Mouse (Mus musculus): ENCODE measurements at regions not wholly inside any gene's neighbourhood (a gene's known extent, or its start where the extent isn't known, plus 50 kb on each side); places are given as distances from the start of the nearest gene placed in this dataset.
A peak's percentile ranks its signal among the peaks of the same experiment; 100 is the strongest.

DNA sequence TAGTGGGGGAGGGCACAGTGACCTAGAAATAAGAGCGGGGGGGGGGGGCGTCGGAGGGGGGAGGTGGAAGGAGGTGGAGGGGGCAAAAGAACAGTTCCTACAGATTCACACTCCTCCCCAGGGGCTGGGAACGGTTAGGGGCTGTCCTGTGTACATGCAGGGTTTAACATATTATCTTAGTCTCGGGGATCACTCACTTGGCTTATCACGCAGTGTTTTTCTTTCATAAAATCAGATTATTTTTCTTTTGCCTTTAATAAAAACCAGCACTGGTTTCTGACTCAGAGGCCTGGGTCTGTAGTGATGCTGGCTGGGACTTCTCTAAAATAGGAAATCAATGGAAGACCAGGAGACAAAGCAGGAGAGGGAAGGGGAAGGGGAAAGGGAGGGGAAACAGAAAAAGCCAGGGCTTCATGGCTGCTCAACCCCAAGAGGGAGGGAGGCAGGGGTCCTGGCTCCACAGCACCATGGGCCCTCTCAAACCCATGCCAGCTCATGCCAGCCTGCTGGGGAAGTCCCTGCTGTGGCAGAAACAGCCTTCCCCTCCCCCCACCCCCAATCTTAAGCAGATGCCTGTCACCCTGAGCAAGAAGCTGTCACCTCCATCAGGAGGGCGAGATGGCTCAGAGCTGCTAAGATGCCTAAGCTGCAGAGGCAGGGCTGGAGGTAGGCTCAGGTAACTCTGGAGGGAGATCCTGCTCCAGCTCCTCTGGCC is 108.3 kb upstream of the Syt13 start:
- no peak for DNase-seq

DNA sequence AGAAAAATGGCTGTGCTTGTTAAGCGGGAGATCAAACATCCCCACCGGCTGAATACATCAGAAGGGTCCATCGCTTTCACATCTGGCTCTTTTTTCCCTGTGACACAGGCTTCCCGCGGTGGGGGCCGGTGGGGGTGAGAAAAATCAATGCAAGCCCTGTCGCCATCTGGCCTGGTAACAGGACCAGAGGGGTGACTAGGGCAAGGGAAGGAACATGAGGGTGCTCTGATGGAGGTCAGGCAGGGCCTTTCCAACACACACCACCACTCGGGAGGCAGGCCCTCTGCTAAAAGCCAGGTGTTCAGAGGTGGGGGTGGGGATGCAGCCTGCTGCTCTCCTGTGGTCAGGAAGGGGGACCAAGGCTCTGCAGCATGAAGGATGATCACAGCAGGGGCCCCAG is 107.5 kb upstream of the Syt13 start:
- DNase-seq: no peak

DNA sequence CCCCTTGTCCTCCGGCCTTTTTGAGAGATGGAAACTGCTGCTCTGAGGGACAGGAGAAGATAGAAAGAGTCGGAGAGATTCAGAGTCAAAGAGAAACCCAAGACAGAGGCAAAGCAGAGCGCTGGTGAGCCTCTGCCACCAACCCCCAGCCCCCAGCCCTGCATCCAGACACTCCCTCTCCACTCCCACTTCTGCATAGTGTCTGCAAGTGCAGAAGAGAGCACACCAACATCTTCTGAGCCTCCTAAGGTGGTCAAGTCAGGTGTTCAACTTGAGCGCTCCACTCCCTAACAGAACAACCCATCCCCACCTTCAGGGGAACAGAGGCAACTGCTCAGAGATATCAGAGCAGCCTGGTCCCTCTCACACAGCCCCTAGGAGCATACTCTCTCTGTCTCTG is 106.8 kb upstream of the Syt13 start:
- no peak for DNase-seq

DNA sequence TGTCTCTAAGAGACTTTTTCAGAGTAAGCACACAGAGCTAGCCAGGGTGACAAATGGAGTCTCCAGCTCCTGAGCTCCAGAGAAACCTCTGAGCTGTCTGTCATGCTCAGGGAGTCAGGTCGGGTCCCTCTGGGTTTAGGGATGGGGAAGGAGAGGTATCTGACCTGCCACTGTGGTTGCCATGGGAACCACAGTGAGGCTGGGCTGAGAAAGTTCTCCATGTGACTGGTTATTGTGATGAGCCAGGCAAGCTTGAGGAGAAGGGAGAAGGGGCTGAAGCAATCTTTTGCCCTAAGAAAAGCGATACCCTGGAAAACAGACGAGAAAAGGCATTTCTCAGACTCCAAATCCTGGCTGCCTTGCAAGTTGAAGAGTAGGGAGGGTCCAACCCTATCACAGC is 105.7 kb upstream of the Syt13 start:
- no peak for DNase-seq

DNA sequence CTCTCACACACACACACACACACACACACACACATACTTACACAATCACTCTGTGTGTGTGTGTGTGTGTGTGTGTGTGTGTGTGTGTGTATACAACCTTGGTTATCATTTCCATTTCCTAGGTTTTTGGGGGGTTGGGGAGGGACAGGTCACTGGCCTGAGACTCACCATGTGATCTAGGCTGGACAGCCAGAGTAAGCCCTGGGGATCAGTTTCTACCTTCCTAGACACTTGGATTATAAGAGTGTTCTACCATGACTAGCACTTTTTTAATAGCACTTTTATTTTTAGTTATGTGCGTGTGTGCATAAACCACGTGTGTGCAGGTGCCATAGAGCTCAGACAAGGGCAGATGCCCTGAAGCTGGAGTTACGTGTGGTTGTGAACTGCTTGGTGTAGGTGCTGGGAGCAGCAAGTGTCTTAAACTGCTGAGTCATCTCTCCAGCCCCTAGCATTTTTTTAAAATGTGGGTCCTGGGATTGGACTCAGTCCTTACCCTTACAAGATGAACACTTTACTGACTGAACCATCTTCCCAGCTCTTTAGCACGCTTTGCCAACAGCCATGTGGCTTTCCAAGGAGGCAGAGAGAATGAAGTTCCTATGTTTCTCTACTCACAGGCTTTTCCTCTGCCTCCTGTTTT is 105.1 kb upstream of the Syt13 start:
- DNase-seq: no peak

DNA sequence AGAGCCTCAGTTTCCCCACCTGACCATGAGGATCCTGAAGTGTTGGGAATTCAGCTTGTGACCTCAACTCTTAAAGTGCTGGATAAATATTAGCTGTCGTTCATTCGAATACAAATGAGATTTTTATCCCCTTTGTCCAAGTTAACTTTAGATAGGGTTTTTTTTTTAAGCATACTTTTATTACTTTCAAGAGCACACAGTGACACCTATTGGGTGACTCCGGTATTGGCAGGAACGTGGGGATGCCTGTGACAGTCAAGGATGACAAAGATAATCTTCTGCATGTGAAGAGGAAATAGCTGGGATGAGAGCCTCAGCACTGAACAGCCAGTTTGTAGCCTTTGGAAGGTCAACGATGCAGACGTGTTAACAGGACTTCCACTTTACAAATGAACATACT is 103.9 kb upstream of the Syt13 start:
- peak; percentile 70 for DNase-seq

DNA sequence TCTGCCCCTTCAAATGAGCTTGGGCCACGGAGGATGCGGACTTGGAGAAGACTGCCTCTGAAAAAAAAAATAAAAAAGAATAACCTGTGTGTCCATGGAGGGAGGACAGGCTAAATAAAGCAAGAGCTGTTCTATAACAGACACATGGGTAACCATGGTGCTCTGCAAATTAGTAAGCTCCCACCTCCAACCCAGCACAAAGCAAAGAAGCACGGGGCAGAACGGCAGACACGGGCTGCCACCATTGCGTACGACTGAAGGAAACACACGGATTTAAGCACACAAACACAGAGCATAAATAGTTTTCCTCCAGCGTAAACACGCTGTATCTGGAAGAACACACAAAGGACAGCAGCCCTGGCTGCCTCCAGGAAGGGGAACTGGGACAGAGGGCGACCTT is 101.9 kb upstream of the Syt13 start:
- no peak for DNase-seq

DNA sequence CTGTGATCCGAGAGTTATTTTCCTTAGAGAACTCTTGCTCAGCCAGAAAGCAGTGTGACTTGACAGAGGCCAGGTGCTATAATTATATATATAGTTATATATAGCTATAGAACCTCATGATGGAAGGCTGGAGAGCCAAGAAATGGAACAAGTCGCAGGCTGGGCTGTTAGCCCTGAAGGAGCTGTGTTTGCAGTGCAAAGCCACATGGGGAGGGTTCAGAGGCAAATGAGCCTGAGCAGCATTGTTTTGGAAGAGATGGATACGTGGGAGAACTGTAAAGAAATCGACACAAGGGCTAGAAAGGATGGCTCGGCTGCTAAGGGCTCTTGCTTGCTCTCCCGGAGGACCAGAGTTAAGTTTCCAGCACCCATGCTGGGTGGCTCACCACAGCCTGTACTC is 95.3 kb upstream of the Syt13 start:
- DNase-seq: no peak

DNA sequence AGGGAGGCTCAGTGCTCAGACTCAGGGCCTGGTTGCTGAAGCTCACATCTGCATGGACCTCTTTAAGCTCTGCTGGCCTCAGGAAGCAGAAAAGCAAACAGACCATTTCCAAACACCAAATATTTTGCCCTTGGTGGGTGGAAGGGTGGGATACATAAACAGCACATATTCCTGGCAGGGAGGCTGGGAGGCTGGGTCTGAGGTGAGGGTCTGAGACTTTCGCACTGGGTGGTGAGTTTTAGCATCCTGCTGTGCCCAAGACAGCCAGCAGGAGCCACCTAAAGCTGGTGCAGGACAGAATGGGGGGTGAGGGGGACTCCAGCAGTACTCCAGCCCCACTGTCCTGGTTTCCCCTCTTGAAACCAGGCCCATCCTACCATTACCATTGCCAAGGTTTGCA is 90.6 kb upstream of the Syt13 start:
- DNase-seq: no peak

DNA sequence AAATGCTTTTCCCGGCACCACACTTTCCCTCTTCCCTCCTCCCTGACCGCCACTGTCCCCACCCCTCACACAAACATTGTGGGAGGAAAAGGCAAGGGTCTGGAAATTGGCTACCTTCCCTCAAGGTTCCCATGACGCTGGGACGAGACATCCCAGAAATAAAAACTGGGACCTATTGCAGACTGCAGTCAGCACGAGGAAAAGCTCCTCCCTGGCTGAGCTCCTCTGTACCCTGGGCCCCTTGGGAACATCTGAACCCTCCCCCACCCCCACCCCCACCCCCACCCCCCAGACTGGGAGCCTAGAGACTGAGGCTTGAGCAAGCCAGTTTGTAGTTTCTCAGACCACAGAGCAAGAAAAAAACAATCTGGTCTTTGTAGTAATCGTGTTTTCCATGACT is 89.5 kb upstream of the Syt13 start:
- DNase-seq: no peak

DNA sequence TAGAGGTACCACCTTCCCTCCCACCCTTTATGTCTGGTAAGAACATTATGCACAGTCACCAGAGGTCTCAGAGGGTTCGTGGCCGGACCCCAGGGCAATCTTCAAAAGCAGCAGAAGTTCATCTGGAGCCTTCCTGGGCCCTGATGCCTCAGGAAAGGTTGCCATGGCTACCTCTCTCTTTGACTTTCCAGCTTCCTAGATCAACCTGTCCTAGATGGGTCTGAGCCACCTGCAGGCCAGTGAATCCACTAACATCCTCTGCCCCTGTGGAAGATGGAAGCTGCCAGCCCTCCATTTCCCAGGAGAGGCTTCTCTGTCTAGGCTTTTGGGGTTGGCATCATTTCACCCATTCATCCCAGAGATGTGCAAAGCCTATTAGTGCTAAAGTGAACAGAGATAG is 84.8 kb upstream of the Syt13 start:
- no peak for DNase-seq

DNA sequence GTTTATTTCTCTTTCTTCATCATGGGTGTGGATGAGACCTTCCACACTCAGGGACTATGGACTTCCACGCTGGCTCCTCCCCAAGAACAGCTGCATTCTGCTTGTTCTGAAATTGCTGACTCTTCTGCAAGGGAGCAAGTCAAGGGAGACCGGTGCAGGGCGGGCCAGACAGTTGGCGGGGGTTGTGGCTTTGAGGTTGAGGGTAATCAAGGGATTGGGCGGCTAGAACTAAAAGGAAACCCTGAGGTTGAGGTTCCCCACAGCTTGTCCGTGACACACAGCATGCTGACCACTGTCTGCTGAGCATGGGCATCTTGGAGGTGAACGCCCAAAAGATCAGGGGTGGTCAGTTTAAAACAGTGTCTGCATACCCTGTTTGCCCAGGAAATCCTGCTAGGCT is 83.1 kb upstream of the Syt13 start:
- no peak for DNase-seq

DNA sequence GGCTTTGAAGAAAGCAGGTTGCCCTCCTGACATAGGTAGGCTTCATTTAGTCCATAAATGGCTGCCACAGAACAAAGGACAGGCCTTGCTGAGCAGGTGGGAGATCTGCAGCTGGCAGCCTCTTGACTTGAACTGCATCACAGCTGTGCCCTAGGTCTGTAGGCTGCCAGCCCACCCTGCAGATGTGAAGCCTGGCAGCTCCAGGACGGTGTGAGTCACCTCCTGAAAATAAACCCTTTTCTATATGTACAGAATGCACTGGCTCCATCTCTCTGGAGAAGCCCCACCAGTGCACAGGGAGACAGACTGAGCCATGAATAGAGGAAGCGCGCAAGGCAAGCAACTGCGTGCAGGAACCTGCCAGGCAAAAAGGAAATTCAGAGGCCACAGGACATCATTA is 78.7 kb upstream of the Syt13 start:
- no peak for DNase-seq

DNA sequence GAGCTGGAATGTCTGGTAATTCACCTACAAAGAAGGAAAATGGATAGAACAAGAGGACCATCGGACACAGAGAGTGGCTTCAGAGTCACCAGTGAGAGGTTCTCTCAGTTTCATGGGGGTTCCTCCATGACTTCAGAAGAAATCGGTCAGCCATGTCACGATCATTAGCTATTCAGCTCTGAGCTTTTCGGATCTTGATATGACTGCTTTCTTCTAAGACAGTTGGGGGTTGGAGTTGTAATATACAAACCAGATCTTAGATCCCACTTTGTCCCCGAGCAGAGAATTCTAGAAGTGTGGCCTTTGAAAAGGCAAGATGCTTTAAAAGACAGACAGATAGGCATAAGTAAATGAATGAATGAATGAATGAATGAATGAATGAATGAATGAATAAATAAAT is 76.9 kb upstream of the Syt13 start:
- DNase-seq: no peak

DNA sequence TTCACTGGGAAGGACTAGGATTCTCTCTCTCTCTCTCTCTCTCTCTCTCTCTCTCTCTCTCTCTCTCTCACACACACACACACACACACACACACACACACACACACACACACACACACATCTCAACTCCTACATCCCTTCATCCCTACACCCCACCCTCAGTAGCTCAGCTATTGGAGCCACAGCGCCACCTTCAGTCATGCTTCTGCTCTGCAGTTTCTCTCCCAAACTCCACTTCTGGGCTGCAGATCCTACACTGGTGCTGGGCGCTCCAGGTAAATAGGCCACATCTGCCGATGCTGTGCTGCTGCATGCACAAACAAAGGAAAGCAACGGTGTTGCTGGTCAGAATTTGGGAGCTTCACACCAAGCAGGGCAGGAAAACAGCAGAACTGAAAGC is 74.9 kb upstream of the Syt13 start:
- peak; percentile 72 for DNase-seq

DNA sequence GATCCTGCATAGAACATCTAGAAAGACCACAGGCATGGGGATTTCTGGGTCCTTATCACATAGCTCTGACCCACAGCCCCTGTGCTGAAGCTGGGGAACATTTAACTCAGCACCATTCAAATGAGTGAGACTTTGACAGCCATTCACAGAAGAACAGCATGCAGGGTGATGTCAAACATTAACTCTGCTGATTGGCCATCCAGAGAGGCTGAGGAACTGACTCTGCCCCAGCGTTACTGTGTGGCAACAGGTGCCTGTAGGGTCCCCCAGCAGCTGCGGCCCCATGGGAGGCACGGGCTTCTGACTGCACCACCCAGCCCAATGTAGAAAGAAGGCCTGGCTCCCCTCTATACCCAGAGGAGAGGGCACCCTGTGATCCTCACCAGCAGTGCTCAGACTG is 73.3 kb upstream of the Syt13 start:
- no peak for DNase-seq

DNA sequence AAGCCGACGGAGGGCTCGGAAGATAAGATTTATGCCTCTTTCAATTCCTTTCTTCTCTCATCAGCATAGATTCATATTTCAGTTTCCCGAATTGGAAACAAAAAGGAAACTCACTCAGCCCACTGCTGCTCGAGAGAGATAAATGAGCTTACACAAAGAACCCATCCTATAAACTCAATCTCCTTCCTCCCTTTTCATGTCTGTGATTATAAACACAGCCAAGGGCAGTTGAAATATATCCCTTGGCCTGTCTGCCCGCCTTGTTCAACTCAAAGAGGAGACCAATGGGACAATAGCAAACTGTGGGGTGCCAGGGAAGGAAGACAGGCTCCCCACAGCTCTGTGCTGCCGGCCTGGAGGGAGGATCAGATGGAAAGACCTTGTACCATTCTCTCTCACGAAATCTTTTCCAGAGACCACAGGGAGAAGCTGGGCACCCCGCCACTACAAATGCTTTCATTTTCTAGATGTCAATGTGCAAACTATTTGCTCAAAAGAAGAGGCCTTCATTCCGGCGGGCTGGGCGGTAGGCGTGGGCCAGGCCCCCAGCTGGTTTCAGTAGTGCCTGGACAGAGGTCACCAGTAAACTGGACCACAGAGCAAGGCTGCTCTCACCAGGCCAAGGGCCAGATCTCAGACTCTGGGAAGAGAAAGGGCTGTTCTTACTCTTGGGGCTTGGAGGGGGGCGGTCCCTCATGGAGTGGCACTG is 69.7 kb upstream of the Syt13 start:
- peak; percentile 49 for DNase-seq

DNA sequence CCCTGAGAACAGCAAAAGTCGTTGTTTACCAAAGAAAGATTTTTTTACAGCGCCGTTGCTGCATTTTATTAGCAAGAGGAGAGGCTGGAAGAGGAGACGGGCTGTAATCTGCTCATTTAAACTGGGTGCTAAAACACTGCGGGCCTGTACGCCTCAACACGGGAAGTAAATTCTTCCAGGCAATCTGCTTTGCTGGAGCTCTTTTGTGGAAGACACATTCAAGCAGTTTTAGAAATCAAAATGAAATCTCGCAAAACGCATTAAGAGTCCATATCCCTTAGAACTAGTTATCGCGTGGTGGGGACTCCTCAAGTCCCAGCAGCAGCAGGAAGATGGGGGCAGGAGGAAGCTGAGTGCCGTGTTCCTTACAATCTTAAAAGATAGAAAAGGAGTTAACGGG is 65.9 kb upstream of the Syt13 start:
- DNase-seq: no peak

DNA sequence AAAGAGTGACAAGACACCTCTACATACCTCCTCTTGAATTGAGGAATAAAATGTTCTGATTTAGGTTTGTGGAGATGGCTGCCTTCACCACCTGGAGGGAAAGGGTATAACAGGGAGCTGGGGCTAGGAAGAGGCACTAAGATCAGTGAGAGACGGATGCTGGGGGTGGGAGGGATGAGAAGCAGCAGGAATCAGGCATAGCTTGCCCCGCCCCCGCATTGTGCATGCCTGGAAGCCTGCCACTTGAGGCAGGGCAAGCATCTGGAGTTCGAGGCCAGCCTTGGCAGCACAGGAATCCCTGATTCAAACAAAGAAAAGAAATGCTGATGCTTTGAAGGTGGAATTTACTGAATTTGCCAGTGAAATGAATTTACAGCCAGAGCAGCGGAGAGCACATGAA is 63.6 kb upstream of the Syt13 start:
- DNase-seq: no peak

DNA sequence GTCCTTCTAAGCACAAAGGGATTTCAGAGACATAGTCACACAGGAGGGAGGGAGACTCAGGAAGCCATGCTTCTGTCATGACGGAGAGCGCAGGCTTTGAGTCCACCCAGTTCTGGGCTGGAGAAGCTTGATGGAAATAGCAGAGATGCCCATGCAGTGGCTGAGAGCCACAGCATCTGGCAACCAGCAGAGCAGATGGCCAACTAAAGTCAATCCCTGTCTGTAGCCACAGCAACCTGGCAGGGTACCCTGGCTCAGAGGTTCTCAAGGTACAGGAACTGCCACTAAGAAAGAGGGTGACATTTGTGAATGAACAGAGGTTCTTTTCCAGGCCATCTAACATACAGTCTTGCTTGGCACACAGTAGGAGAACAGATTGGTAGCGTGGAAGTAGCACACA is 61.7 kb upstream of the Syt13 start:
- no peak for DNase-seq

DNA sequence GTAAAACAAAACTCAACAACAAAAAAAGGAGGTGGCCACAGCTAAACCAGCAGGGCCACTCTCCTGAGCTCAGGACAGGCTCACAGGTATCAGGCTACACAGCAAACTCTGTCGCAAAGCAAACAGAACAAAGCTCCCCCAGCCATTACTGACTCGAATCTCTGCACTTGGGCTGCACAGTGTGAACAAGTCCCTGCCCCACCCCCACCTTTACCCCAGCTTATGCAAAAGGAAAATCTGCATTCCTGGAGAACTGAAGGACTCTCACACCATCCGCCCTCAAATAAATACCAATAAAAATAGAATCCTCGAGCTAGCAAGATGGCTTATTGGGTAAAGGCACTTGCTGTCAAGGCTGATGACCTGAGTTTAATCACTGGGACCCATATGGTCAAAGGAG is 60.6 kb upstream of the Syt13 start:
- DNase-seq: no peak

DNA sequence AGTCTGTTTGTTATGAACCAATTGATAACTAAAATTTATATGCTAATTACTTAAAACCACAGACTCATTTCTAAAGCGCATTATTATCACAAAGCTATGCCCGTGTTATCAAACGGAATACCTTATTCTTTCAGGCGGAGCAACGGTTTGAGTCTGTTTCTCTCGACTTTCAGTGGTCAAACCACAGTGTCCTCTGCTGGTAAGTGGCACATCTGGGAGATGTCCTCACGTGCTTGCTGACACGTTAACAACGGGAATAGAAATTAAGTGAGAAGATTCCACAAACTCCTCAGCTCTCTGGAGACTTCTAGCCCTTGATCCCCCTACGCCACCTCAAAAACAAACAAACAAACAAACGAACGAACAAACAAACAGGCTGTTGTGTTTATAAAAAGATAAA is 58.9 kb upstream of the Syt13 start:
- no peak for DNase-seq

DNA sequence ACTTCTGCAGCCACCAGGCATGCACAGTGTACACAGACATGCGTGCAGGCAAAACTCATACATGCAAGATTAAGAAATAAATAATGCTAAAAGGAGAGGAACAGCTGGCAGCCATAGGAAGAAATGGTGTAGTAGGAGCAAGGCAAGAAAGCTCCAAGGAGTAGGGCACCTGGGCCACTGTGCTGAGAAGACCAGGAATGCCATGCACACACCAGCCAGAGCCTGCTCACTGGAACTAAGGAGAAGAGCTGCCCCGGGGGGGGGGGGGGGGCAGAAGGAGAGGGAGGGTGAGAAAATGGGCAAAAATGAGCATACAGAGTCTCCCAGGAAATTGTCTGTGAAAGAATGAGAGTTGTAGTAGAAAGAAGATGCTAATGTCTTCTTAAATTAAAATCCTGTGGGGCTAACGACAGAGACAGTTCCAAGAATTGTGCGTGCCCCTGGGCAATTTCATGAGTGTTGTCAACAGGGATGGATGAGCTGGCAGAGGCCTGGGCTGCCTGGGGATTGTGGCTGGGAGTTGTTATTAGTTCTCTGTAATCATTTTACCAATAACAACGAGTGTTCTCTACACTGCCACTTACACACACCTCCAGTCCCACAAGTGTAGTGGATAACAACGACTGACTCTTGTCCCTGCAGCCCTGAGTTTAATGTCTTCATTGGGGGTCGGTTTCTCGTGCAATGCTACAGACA is 54.2 kb upstream of the Syt13 start:
- no peak for DNase-seq

Data from heart, postnatal 4 days (tissue).